Mouse (Mus musculus): ENCODE data around the gene Rnf144a.

DNA sequence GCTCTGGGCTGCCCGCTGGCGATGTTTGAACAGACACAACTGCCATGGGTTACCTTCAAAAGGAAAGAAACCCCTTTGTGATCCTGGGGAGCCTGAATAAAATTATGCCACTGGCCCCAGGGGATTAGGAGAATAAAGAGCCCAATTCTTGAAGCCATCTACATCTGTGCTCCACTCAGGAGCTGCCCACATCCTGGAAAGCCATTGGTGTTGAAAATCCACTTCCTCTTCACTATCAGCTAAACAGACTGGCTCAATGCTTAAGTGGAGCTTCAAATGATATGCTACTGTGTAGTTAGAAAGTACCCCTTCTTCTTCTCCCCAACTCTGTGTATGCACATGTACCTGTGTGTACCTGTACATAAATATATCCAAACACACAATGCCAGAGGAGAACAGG, 125.9 kb downstream of the Rnf144a start:
- TF ChIP-seq CTCF (IDR thresholded peaks at IDR 0.05; ENCODE audit: borderline replicate concordance, control insufficient read depth, extremely low read depth, insufficient read depth, low read length, poor library complexity) = no peak
- TF ChIP-seq POLR2A (IDR thresholded peaks at IDR 0.05; ENCODE audit: control insufficient read depth, extremely low read depth, insufficient read depth, low read length, poor library complexity) = no peak
